Mouse (Mus musculus) lung, postnatal 25 days (tissue): ENCODE results near the gene Alox12e.

ENCODE experiments used
- DNase-seq: peaks from one replicate; pipeline ENCODE4 v3.0.0; 2022; ENCODE audit warnings: low spot score

The Alox12e gene

DNA sequence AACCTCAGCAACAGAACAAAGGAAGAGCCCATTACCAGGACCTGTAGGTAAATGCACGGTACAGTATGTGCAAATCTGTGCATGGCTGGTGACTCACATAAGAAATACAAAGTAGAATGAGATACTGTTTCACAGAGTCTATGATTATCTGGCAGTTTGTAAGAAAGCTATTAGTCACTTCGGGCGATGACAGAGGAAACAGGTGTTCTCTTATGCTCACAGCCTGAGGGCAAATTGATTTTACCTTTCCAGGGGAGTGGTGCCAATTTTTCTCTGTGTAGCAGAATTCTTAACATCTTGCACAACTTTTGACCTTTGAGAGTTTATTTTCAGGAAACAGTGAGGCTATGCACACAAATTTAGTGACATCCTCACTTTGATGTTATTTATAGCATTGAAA, 37.7 kb downstream of the Alox12e start:
- no peak for DNase-seq

GRCm38 (mm10) chr11:70283666-70284065, 38.8 kb downstream of the Alox12e start:
- DNase-seq: no peak

DNA sequence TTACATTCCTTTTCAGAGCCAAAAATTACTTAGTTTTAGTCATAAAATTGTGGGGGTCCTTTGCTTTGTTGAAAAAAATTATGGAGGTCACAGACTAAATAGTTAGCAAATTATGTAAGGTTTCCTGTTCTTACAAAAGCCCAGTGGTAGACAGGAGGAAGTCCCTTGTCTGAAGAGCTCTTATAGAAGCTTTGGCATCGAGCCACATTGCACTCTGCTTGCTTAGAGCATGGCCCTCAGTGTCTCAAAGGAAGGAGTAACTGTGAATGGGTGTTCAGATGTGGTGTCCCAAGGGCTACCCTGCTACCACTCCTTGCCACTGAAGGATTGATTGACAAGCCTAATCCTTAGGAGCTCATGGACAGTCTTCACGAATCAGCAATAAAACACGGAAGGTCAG, 42.0 kb downstream of the Alox12e start:
- DNase-seq: peak; percentile 75

DNA sequence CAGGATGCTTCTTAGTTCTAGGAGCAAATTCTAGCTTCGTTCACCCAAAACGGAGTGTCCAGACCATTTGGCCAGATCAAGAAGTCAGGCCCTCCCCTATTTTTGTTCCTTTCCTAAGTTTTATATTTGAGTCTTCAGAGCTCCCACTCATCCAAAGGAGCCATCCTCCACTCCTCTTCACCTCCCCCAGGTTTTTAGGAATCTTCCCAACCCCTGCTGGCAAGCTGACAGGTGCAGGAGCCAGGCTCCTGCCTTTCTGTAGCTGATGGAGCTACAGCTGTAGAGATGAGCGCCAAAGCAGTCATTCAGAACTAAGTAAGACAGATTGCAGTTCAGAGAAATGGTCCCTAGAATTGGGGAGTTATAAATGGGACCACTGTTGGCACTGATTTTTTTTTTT, 43.5 kb downstream of the Alox12e start:
- DNase-seq: no peak

GRCm38 (mm10) chr11:70271641-70272040, 50.8 kb downstream of the Alox12e start:
- DNase-seq: no peak

DNA sequence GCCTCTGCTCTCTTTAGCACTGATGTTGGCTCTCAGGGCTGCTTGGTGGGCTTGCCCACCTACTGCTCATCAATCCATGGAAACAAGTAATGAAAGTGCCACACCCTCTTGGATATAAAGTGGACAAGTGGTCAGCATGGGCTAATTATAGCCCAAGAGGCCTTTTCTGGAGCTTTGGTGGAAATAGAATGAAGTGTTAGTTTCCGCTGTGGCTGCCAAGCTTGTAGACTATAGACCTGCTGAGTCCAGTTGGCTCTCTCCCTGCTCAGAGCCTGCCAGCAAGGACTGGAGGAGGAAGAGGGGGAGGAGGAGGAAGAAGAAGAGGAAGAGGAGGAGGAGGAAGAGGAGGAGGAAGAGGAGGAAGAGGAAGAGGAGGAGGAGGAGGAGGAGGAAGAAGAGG, 56.0 kb downstream of the Alox12e start:
- DNase-seq: no peak

GRCm38 (mm10) chr11:70265819-70266218, 56.6 kb downstream of the Alox12e start:
- DNase-seq: no peak
